Mouse (Mus musculus) spleen, adult 10 weeks (tissue): ENCODE measurements around the gene Kif26b. TPM values are rescaled to one million over a fixed set of nuclear protein-coding genes. Genes with fewer than 3 reads are reported as not detected.

Experiments
- polyA plus RNA-seq: library from polyadenylated mRNA; stranded (reverse); fragments of 350-450 nt; fragmentation: Illumina TruSeq; extraction: RNeasy Lipid Tissue Mini Kit (QIAGEN cat#74804); gene quantifications from one replicate; pipeline ENCODE4 v1.2.3, GENCODE M21; 2015; ENCODE audit warnings: low replicate concordance; ENCODE audit not compliant: insufficient read depth

Gene Kif26b
- polyA plus RNA-seq, result 0.04 TPM

GRCm38 (mm10) chr1:178528431-178529351, at the start of gene Kif26b:
TSS of gene Kif26b (plus strand) at chr1:178529125.

Other genes with a start within 250 kb of the Kif26b start
- gene Cox20, start 210.0 kb upstream of the Kif26b start, polyA plus RNA-seq, result 153 TPM
- 691 TPM for gene Hnrnpu, start 191.3 kb upstream of the Kif26b start, polyA plus RNA-seq
- gene Efcab2, start 123.0 kb upstream of the Kif26b start, polyA plus RNA-seq, result 11.0 TPM